Mouse (Mus musculus): ENCODE measurements around the gene Fgf4.

DNA sequence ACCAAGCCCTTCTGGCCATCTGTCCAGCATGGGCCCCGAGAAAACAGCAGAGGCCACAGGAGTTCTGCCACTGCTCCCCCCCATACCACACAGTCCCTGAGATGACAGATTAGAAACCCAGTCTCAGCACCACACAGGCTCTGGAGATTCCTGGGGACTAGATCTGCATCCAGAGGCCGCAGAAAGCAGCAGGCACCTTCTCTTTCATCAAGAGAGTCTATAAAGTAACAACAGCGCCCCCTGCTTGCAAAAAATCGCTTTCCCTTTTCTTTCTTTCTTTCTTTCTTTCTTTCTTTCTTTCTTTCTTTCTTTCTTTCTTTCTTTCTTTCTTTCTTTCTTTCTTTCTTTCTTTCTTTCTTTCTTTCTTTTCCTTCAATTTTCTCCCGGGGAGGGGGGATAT, 47.0 kb downstream of the Fgf4 start:
- no peak for TF ChIP-seq CTCF (IDR thresholded peaks at IDR 0.05; ENCODE audit: insufficient read depth, low read length)
- no peak for TF ChIP-seq POLR2A (IDR thresholded peaks at IDR 0.05; ENCODE audit: borderline replicate concordance, extremely low read depth, low read depth, low read length)

Data from lung, adult 2 months (tissue).